Mouse (Mus musculus): ENCODE data around the gene Olfr429. TPM values are rescaled to one million over a fixed set of nuclear protein-coding genes. Genes with fewer than 3 reads are reported as not detected.

Olfr429 gene
- total RNA-seq (2023) = not detected

DNA sequence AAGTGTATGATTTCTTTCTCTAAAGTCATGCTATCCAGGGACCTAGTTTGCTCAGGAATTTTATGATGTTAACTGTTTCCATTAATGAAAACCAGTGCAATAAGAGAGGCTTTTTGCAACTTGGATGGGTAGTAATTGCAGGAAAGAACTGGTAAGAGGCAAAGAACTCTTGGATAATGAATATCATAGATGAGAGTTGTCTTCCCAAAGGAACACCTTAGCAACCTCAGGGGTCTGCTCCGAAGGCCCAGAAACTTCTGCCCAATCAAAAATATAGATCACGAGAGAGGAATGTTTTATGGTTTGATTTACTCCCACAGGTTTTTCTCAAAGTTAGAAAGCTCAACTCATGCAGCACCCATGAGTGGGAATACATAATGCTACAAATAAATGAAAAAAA is at the start of gene Olfr429:
Olfr429 (plus strand) TSS at position 301 of the 400 bp plus-strand sequence.

DNA sequence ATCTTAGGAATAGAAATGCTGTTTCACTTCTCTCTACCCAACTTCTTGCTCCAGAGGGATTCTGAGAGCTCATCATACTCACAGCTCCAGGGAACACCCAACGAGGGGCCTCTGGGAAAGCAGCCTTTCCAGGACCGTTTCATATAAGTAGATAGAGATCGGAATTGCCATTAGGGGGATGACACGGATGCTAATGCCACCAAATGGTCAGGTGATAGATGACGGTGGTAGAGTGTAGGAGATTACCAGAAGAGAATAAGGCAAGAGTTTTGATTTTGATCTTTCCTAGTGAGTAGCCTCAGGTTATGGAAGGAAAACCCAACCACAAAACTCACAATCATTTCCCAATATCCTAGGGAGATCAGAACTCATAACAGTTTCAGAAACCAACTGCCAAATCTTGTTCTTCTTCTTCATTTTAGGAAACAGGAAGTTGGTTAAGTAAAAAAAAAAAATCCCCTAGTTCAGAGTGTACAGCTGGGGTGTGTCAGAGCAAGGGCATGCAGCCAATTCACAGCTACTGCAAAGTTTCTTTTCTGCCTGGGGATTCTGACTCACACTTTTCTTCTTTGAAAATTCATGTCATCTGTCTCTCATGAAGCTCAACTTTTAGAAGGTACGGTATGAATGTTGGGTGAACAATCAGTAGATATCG is 43.5 kb upstream of the Olfr429 start, which contains the start of gene Olfr433:
Olfr433 (plus strand) TSS at position 183 of the 655 bp plus-strand sequence.

DNA sequence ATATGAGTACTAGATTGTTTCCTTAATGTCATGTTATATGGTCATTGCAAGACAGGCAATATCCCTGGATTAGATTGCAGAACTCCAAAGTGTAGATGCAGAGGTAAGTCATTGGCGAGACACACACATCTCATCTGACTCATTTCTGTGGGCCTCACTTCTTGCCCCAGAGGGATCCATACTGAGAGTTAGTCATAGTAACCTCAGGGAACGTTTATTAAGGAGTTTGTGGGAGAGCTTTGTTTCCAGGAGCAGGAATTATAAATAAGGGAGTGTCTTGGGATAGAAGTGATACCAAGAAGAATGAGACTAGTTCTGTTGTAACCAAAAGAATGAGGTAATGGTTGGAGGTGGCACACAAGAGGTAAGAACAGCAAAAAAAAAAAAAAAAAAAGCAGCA is 35.2 kb upstream of the Olfr429 start, which contains the start of gene Olfr432:
Olfr432 (plus strand) TSS at position 313 of the 400 bp plus-strand sequence.

DNA sequence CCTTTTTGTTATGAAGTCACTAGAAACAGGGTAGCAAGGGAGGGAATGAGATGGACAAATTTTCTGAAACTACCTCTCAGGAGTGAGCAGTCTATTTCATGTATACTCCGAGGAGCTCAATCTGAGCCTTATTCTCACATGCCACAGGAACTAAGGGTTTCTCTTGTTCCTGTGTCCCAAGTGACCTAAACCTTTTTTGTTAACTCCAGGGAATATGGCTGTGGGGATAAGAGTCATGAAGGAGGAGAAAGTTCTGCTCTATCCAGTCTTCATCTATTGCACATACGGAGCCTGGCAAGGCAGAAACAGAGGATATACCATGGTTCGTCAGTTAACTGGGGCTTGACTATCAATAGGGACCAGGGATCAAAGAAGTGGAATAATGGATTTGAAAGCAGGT is 17.8 kb upstream of the Olfr429 start, which contains the start of gene Olfr430:
Olfr430 (plus strand) TSS at position 301 of the 400 bp plus-strand sequence.

DNA sequence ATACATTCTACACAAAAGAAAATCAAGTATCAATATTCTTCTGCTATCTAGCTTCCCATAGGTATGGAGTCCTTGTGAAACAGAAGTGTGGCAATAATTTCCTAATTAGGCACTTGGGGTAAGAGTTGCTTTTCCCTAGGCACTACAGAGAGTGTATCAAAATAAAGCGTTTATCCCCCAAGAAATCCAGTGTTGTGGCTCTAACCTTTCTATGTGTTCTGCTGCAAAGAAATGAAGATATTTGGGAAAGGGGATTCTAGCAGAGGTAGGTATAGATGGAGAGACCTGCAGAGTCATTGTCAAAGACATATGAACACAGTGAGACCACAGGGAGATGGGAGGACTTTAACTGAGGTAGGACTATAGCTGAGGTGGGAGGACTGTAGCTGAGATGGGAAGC is 12.5 kb downstream of the Olfr429 start, which contains the start of gene Olfr427:
Olfr427 (plus strand) TSS at position 301 of the 400 bp plus-strand sequence.

DNA sequence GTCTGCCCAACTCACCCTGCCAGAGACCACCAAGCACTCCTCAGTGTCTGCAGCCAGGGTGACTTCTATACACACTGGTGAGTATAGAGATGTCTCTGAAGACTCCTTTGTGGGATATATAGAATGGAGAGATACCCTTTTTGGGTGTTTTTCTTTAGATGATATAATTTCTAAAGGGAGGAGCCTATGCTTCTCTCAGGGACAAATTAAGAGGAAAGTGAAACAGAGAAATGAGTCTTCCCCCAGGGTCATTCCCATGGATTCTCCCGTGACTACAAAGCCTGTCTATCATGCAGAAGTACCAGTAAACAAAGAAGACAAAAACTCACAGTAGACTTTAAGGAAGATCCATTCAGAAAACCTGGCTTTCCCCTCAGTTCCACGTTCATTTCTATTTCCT is 36.9 kb downstream of the Olfr429 start, which contains the start of gene Olfr231:
Olfr231 (minus strand) TSS at position 101 of the 400 bp plus-strand sequence.

DNA sequence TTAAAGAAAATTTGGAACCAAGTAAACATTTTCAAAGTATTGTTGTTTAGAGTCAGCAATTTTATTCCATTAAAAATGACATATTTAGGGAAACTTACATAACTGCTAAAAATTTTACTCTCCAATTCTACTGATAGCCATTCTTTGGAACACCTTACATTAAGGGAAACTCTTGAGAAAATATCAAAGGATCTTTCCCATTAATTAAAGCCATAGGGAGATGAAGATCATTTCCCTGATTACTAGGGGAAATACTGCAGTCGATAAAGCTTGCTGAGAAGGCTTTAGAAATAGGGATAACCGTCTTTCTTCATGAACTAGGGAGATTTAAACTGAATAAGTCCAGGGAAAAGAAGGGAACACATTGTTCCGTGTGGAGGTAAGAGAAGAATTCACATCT is 47.1 kb downstream of the Olfr429 start, which contains the start of gene Olfr424:
Olfr424 (plus strand) TSS at position 301 of the 400 bp plus-strand sequence.

Other genes starting within 250 kb of the Olfr429 start
- gene Ifi211, start 171.3 kb upstream of the Olfr429 start, total RNA-seq (2023) = under 1 TPM in 1 of 2 experiments, not detected in 1; 0.47 TPM
- 100 to 1,000 TPM; 244 to 315 TPM for gene Mndal, start 141.8 kb upstream of the Olfr429 start, total RNA-seq (2023)
- 100 to 1,000 TPM; 185 to 212 TPM for gene Ifi203, start 141.7 kb upstream of the Olfr429 start, total RNA-seq (2023)
- not detected for gene Ifi202b, start 101.6 kb upstream of the Olfr429 start, total RNA-seq (2023)
- 1 to 10 TPM; 3.6 to 5.8 TPM for gene Ifi205, start 52.5 kb upstream of the Olfr429 start, total RNA-seq (2023)
- gene Olfr433, start 43.6 kb upstream of the Olfr429 start, total RNA-seq (2023) = not detected
- not detected for gene Olfr432, start 35.1 kb upstream of the Olfr429 start, total RNA-seq (2023)
- gene Olfr430, start 17.7 kb upstream of the Olfr429 start, total RNA-seq (2023) = not detected
- not detected for gene Olfr427, start 12.6 kb downstream of the Olfr429 start, total RNA-seq (2023)
- not detected for gene Olfr231, start 36.8 kb downstream of the Olfr429 start, total RNA-seq (2023)
- not detected for gene Olfr424, start 47.2 kb downstream of the Olfr429 start, total RNA-seq (2023)
- not detected for gene Olfr420, start 71.3 kb downstream of the Olfr429 start, total RNA-seq (2023)
- gene Spta1, start 88.4 kb downstream of the Olfr429 start, total RNA-seq (2023) = under 1 TPM in 1 of 2 experiments, not detected in 1; 0.12 TPM
- gene Olfr419, start 167.7 kb downstream of the Olfr429 start, total RNA-seq (2023) = not detected
- not detected for gene Mptx1, start 246.2 kb downstream of the Olfr429 start, total RNA-seq (2023)

Data from T-cell, adult 66 days (primary cell).